Mouse (Mus musculus) urinary bladder, adult 2 months (tissue): ENCODE data around the gene Lrrc66. TPM values are rescaled to one million over a fixed set of nuclear protein-coding genes. Genes with fewer than 3 reads are reported as not detected.
"Not testable (repeated sequence)": the region's sequence is repeated elsewhere in the genome, so short reads cannot be mapped to it uniquely, and the experiment has no call there.

Source experiments
- DNase-seq: peaks from one replicate; pipeline ENCODE4 v3.0.0; 2022; ENCODE audit warnings: low spot score
- polyA plus RNA-seq: library from polyadenylated mRNA; depleted of rRNA; stranded (reverse); fragments of >200 nt; gene quantifications from 2 replicates; pipeline ENCODE4 v1.2.3, GENCODE M21; 2012

Gene Lrrc66
- polyA plus RNA-seq, 1 experiment, result 0.19 TPM

- no peak for DNase-seq
Observed at GRCm38 (mm10) chr5:73613296-73613695, 19.0 kb downstream of the Lrrc66 start.

GRCm38 (mm10) chr5:73611071-73611470 is 21.3 kb downstream of the Lrrc66 start:
- no peak for DNase-seq

- DNase-seq, result no peak
Observed at GRCm38 (mm10) chr5:73604964-73605363, 27.4 kb downstream of the Lrrc66 start.

- DNase-seq, result no peak
Observed at GRCm38 (mm10) chr5:73604542-73604941, 27.8 kb downstream of the Lrrc66 start.

GRCm38 (mm10) chr5:73602865-73603264 is 29.5 kb downstream of the Lrrc66 start:
- DNase-seq, result no peak

GRCm38 (mm10) chr5:73601361-73601763 is 31.0 kb downstream of the Lrrc66 start:
- DNase-seq, result no peak

- DNase-seq, result no peak
Observed at GRCm38 (mm10) chr5:73599991-73600390, 32.3 kb downstream of the Lrrc66 start.

- no peak for DNase-seq
Observed at GRCm38 (mm10) chr5:73598943-73599695, 33.2 kb downstream of the Lrrc66 start.

GRCm38 (mm10) chr5:73587119-73587518 is 45.2 kb downstream of the Lrrc66 start:
- DNase-seq, result no peak

GRCm38 (mm10) chr5:73586597-73586996 is 45.7 kb downstream of the Lrrc66 start:
- no peak for DNase-seq

- no peak for DNase-seq
Observed at GRCm38 (mm10) chr5:73585212-73586115, 46.9 kb downstream of the Lrrc66 start.

GRCm38 (mm10) chr5:73584011-73584410 is 48.3 kb downstream of the Lrrc66 start:
- not testable (repeated sequence) for DNase-seq

GRCm38 (mm10) chr5:73578131-73578530 is 54.2 kb downstream of the Lrrc66 start:
- DNase-seq, result no peak

GRCm38 (mm10) chr5:73576708-73577107 is 55.6 kb downstream of the Lrrc66 start:
- no peak for DNase-seq

- DNase-seq, result no peak
Observed at GRCm38 (mm10) chr5:73574616-73575015, 57.7 kb downstream of the Lrrc66 start.

- no peak for DNase-seq
Observed at GRCm38 (mm10) chr5:73573789-73574188, 58.5 kb downstream of the Lrrc66 start.

GRCm38 (mm10) chr5:73572846-73573245 is 59.5 kb downstream of the Lrrc66 start:
- DNase-seq, result no peak

GRCm38 (mm10) chr5:73571395-73572156 is 60.8 kb downstream of the Lrrc66 start:
- no peak for DNase-seq

- no peak for DNase-seq
Observed at GRCm38 (mm10) chr5:73569181-73569580, 63.1 kb downstream of the Lrrc66 start.

GRCm38 (mm10) chr5:73566892-73567291 is 65.4 kb downstream of the Lrrc66 start:
- no peak for DNase-seq

GRCm38 (mm10) chr5:73566119-73566518 is 66.2 kb downstream of the Lrrc66 start:
- no peak for DNase-seq

GRCm38 (mm10) chr5:73564038-73564437 is 68.3 kb downstream of the Lrrc66 start:
- DNase-seq, result no peak
